Mouse (Mus musculus) mouse embryonic stem cell (cell line): ENCODE results near the gene Rpl3.

Experiments
- in situ Hi-C, 2 experiments: fragments of 300-500 bp; cut with MboI; formaldehyde crosslinking; loops; 1 replicate in 1 of 2; 3 replicates in 1 of 2; pipeline ENCODE4 v1.14.3; 2019 to 2020; ENCODE audit warnings: low sequenced_read_pairs in 2 of 2, low pct_unique_long_range_greater_than_20kb in 1 of 2, mixed read lengths in 1 of 2; ENCODE audit not compliant: unreplicated experiment in 1 of 2

Rpl3 gene

DNA sequence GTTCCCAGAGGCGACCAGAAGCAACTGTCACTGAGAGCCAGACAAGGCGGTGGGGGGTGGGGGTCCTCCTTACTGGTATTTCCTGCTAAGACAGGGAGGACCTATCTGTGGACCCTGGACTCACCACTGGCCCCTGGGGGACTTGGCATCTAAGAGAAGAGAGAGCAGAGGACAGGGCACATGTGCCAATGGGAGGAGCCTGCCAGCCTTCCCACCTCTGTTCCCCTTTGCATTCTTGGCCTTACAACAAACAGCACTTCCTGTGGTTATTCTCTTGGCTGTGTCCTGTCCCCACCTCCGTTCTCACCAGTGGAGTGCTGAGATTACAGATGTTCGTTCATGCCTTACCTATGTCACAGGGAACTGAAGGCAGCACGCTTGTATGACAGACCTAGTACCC, 62.8 kb downstream of the Rpl3 start:
- in situ Hi-C loops, result no loop called here
